Mouse (Mus musculus) thymus, postnatal 4 days (tissue): ENCODE results near the gene Patj.

Experiments used
- DNase-seq: peaks from one replicate; pipeline ENCODE4 v3.0.0; 2021

Patj gene

GRCm38 (mm10) chr4:98511964-98512743, 116.6 kb downstream of the Patj start:
- DNase-seq = no peak

DNA sequence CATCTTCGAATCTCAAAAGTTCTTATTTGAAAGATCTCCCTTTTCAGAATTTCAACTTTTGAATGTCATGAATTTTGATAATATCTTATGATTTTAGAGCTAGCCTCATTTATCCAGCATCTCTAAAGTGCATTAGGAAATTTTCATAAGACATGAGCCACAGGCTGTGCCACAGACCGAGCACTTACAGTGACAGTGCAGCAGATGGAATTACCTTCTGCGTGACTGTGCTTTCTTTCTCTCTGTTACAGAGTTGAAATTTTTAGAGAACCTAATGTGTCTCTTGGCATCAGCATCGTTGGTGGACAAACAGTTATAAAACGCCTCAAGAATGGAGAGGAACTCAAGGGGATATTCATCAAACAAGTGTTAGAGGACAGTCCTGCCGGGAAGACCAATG, 124.9 kb downstream of the Patj start:
- DNase-seq = no peak

GRCm38 (mm10) chr4:98524525-98524924, 128.9 kb downstream of the Patj start:
- no peak for DNase-seq

DNA sequence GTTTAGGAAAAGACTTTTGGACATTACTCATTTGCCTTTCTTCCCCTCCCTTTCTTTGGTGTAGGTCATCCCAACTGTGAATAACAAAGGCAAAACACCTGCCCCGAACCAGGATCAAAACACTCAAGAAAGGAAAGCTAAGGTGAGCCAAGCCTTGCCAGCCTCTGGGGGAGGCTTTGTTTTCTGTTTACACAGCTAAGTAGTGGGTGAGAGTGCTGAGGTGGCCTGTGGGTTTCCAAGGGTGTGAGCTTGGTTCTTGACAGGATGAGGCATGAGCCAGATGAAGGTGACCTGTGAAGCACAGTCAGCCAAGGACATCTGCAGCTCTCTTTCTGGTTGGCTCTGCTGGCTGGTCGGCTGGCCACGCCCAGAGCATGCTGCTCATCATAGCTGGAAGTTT, 139.9 kb downstream of the Patj start:
- DNase-seq = no peak

- no peak for DNase-seq
Measured at GRCm38 (mm10) chr4:98541591-98541990, 146.0 kb downstream of the Patj start.

GRCm38 (mm10) chr4:98543001-98543400, 147.4 kb downstream of the Patj start:
- no peak for DNase-seq

- DNase-seq = no peak
Measured at GRCm38 (mm10) chr4:98545376-98545775, 149.8 kb downstream of the Patj start.

DNA sequence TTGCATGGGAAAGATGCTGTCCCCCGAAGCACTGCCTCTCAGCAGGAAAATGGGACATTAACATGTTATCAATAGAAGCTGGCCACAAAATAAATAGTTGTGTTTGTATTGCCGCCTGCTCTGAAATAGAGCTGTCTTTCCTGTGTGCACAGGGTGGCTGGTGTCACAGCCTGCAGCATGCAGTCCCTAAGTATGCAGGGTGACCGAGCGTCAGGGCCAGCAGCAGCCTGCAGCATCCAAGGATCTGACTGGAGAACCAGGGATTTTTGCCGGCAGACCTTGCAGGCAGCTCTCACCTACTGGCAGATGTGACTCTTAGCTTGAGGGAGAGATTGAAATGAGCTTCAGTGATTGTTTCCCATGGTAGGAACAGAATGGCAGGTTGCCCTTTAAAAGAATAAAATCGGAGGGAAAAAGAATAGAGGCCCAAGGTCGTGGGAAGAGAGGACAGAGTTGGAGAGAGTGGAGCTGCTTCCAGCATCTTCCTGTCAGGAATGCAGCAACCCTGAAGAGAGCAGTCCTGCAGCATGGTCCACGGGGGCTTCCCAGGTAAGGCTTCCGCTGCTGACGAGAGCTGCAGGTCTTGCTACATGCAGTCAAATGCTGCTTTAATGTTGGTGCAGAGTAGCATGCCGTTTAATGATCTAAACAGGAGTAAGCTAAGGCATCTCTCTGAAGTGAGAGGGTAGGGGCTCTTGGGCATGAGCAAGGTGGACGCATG, 151.0 kb downstream of the Patj start:
- DNase-seq = no peak

DNA sequence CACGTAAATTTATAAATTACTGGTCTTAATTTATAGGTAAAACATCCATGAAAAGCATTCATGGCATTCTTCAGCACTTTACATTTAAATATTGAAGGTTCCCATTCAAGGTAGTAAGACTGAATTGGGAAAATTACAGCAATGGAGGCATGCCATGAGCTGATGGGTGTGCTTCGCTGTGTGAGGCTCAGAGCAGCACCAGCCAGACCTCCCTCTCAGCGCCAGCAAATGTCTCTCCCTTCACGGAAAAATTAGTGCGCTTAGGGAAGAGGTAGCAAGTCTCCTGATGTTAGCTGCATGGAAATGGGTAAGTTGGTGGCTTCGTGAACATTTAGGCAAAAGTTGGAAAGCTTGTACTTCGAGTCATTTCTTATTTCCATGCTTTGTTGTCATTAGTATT, 153.9 kb downstream of the Patj start:
- DNase-seq = no peak

DNA sequence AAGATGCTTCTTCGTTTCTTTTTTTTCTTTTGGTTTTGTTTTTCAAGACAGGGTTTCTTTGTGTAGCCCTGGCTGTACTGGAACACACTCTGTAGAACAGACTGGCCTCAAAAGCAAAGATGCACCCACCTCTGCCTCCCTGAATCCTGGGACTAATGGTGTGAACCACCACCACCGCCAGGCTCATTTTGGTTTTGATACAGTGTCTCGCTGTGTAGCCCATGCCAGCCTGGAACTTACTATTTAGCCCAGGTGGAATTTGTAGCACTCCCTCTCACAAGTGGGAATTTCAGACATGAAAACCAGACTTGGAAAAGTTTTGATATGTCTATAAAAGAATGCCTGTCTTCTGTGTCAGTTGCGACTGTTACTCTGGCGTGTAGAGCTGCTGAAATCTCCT, 154.5 kb downstream of the Patj start:
- no peak for DNase-seq

DNA sequence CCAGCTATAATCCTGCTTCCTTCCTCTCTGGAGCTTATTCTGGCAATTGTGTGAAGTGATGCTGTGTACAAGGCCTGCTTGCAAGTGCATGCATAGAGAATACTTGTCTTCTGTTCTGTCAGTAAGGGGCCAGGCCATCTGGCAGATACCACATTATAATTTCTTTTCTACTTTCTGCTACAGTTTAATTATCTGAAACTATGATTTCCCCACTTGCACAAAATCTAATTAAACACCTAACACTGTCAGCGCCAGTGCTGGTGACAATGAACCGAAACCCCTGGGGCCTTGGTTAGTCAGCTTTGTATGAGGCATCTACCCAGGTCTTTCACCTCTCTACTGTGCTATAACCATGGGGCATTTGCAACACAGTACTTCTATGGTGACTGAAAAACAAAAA, 160.1 kb downstream of the Patj start:
- no peak for DNase-seq

- no peak for DNase-seq
Measured at GRCm38 (mm10) chr4:98556449-98556848, 160.9 kb downstream of the Patj start.

GRCm38 (mm10) chr4:98557192-98557591, 161.6 kb downstream of the Patj start:
- no peak for DNase-seq

DNA sequence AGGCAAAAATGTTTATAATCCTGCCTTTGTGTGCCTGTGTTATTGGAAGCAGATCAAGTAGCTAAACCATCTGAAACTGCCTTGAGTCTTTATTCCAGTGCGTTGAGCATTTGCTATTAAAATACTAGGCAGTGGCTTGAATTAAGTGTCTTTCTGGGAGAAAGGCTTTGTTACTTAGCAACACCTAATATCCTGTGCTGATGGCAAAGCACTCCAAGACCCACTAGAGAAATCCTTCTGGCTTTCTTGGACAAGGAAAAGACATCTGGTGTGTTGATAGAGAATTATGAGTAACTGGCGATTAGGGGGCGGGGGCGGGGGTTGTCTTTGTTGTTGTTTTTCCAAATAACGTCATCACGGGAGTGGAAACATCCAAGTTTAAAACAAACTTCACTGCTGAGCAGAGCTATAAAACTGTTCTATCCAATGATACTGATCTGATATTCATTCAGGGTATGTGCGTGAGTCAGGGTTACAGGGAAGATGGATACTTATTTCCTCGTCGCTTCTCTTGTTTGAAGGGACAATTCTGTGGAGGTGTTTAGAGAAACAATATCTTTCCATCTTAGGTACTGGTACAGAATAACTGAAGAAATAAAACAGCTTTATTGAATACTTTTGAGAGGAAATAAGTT, 164.7 kb downstream of the Patj start:
- DNase-seq = no peak

- no peak for DNase-seq
Measured at GRCm38 (mm10) chr4:98563082-98563481, 167.5 kb downstream of the Patj start.

DNA sequence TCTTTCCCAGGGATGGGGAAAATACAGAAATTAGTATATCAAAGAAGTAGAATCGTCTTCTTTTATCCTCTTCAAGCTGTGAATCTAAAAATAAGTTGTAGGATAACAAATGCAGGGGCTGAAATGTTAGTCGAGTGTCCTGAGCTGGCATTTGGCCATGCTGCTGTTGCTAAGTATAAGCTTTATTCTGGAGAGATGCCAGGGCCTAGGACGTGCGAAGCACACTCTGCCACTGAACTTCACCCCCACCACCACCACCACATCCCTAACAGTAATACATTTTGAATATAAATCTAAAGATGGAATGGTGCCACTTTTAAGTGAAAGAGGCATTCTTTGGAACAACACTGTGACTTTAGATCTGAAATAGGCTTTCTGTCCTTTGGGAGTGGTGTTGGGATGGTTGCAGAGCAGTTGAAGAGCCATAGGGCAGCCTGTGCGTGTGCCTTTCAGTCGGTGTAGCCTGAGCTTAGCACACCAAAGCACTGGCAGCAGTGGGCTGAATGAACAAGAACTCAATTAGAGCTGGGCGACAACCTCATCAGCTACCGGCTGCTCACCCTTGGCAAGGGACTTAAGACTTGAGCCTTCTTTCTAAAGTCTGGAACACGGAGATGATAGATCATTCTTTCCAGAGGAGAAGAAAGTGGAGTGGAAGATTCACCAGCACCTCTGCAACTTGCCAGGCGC, 168.1 kb downstream of the Patj start:
- no peak for DNase-seq

DNA sequence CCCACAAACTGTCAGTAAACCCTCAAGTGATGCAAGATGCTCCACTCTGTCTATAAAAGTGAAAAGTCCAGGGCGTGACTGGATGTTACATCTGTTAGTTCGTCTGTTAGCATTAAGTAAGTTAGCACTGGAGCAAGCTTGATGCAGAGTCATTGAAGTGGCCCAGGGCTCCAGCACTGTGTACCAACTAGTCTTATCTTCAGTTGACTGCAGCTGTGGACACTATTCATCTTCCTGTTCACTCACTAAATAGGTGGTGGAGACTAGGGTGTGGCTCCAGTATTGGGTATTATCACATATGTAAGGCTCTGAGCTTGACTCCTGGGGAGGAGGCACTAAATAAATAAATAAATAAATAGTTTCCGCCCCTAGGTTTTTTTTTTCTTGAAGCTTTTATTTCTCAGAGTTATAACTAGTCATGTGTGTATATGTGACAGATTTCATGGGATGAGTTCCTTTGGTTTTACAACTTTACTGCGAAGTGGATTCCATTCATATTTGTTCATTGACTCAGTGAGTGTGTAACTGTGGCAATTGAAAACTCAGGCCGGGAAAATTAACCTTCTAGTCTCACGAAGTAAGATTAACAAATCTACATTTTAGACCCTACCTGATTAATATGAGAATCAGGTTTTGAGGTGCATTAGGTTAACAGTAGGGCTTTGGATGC, 168.7 kb downstream of the Patj start:
- no peak for DNase-seq

DNA sequence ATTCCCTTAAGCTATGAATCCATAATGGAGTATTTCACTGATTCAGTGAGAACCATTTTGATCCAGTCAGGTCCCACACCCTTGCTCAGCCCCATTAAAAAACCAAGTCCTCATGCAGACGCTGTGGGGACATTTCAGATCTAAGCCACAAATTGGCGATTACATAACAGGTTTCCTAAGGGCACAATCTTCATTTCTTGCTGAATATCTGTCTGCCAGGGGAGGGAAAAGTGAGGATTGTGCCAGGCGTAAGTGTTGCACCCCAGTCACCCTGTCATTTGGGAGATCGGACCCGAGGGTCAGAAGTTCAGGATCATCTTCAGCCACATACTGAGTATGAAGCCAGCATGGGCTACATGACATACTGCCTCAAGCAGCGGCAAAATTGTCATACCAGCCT, 171.2 kb downstream of the Patj start:
- DNase-seq = no peak

- DNase-seq = no peak
Measured at GRCm38 (mm10) chr4:98567457-98567856, 171.9 kb downstream of the Patj start.

GRCm38 (mm10) chr4:98569904-98570303, 174.3 kb downstream of the Patj start:
- DNase-seq = no peak

DNA sequence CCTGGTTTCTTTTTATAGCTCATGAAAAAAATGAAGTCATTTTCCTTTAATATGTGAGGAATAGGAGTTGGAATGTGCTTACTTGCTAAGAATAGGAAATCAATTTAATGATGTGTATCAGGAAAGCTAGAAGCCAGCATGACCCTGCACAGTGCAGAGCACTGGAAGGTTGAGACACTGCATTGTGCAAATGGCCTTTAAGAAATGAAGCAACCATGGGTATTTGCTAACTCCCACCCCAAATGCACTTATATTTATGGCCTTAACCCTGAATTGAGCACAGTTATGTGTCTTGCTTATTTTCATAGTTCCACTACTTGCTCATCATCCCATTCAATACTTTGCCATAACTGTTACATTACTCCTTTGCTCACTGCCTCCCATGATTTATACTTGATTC, 181.7 kb downstream of the Patj start:
- no peak for DNase-seq

DNA sequence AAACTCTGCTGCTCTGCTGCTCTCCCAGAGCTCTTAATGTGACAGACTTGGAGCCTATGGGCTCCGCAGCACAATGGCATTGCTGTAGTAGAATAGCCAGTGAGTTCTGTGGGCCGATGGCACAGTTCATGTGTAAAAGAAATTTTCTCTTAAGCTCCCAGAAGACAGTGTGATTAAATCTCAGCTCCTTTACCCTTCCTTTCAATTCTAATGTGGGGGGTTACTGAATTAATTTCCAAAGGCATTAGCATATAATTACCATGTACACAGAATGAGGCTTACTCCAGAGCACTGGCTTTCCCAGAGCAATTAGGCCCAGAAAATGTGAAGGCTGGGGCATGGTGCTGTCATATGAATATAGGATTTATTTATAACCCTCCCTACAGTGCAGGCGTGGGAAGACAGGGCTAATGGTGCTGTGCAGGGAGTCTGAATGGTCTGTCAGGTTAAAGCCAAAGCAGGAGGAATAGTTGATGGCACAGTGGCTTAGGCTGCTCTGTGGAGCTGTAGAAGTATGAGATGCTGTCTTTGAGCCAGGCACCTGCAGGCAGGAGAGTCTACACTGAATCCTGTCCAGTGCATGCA, 182.5 kb downstream of the Patj start:
- no peak for DNase-seq

- DNase-seq = no peak
Measured at GRCm38 (mm10) chr4:98581456-98581855, 185.9 kb downstream of the Patj start.
